Mouse (Mus musculus): ENCODE results near the gene 9130213A22Rik. TPM values are rescaled to one million over a fixed set of nuclear protein-coding genes. Genes with fewer than 3 reads are reported as not detected.

9130213A22Rik gene
- total RNA-seq, 2 experiments from 2014 or later, result 0.88 to 0.95 TPM

GRCm38 (mm10) chr11:69123693-69124497 lies 1.5 kb upstream of the 9130213A22Rik start:
- peak; percentile 94 to 95 for DNase-seq (ENCODE audit: low spot score in 2 of 2)

- DNase-seq (ENCODE audit: low spot score in 2 of 2), result peak; percentile 96 to 97
Measured at GRCm38 (mm10) chr11:69123056-69123692, 785 bp upstream of the 9130213A22Rik start.

GRCm38 (mm10) chr11:69121741-69122335 lies 551 bp downstream of the 9130213A22Rik start:
- no peak for DNase-seq (ENCODE audit: low spot score in 2 of 2)

GRCm38 (mm10) chr11:69121001-69121740 lies 1.2 kb downstream of the 9130213A22Rik start:
- no peak for DNase-seq (ENCODE audit: low spot score in 2 of 2)

GRCm38 (mm10) chr11:69120221-69121000 lies 2.0 kb downstream of the 9130213A22Rik start, which contains the start of gene Hes7:
Gene Hes7 (plus strand): TSS chr11:69120404.
- DNase-seq (ENCODE audit: low spot score in 2 of 2), result no peak

- DNase-seq (ENCODE audit: low spot score in 2 of 2), result no peak
Measured at GRCm38 (mm10) chr11:69119446-69120155, 2.8 kb downstream of the 9130213A22Rik start.

GRCm38 (mm10) chr11:69118765-69119164 lies 3.6 kb downstream of the 9130213A22Rik start:
- peak; percentile 87 to 94 for DNase-seq (ENCODE audit: low spot score in 2 of 2)

- peak; percentile 53 to 59 for DNase-seq (ENCODE audit: low spot score in 2 of 2)
Measured at GRCm38 (mm10) chr11:69117737-69118695, 4.4 kb downstream of the 9130213A22Rik start.

GRCm38 (mm10) chr11:69116843-69117242 lies 5.5 kb downstream of the 9130213A22Rik start:
- DNase-seq (ENCODE audit: low spot score in 2 of 2), result no peak

- DNase-seq (ENCODE audit: low spot score in 2 of 2), result no peak
Measured at GRCm38 (mm10) chr11:69114621-69115020, 7.8 kb downstream of the 9130213A22Rik start.

- no peak for DNase-seq (ENCODE audit: low spot score in 2 of 2)
Measured at GRCm38 (mm10) chr11:69114018-69114417, 8.4 kb downstream of the 9130213A22Rik start.

- no peak for DNase-seq (ENCODE audit: low spot score in 2 of 2)
Measured at GRCm38 (mm10) chr11:69111865-69112264, 10.5 kb downstream of the 9130213A22Rik start.

GRCm38 (mm10) chr11:69111051-69111810 lies 11.2 kb downstream of the 9130213A22Rik start:
- DNase-seq (ENCODE audit: low spot score in 2 of 2), result no peak

GRCm38 (mm10) chr11:69110319-69111046 lies 11.9 kb downstream of the 9130213A22Rik start:
- DNase-seq (ENCODE audit: low spot score in 2 of 2), result peak; percentile 93 to 95

GRCm38 (mm10) chr11:69109032-69109900 lies 13.1 kb downstream of the 9130213A22Rik start:
- DNase-seq (ENCODE audit: low spot score in 2 of 2), result no peak

- DNase-seq (ENCODE audit: low spot score in 2 of 2), result no peak
Measured at GRCm38 (mm10) chr11:69108223-69108622, 14.2 kb downstream of the 9130213A22Rik start.

Measured in layer of hippocampus, postnatal 14 days (tissue).